Mouse (Mus musculus) cerebellum, adult 2 months (tissue): ENCODE data around the gene Atp11b.

ENCODE experiments used
- CTCF ChIP-seq: fragments of 200-500 bp; IDR thresholded peaks from 2 replicates; pipeline ENCODE4 v1.5.1; 2011; ENCODE audit warnings: low read depth, mild to moderate bottlenecking, control low read depth, low read length, moderate library complexity, borderline replicate concordance; ENCODE audit not compliant: insufficient read depth
- POLR2A ChIP-seq: fragments of 200-500 bp; IDR thresholded peaks from 2 replicates; pipeline ENCODE4 v1.6.1; 2011; ENCODE audit warnings: low read length, control low read depth, borderline replicate concordance; ENCODE audit not compliant: insufficient read depth

GRCm38 (mm10) chr3:35722811-35723210 lies 31.1 kb upstream of the Atp11b start:
- TF ChIP-seq POLR2A: no peak
- TF ChIP-seq CTCF: no peak
